Mouse (Mus musculus) forebrain, embryonic 15.5 days (tissue): Measurements from ENCODE around the gene Kif5a. TPM values are rescaled to one million over a fixed set of nuclear protein-coding genes. Genes with fewer than 3 reads are reported as not detected.

ENCODE experiments used
- ATAC-seq: fragments of 200-750 bp; cut with Nextera tagmentation; replicated peaks from 2 replicates; pipeline ENCODE4 v1.8.0; 2017; ENCODE audit warnings: mild to moderate bottlenecking, moderate TSS enrichment, moderate library complexity
- H3K27ac ChIP-seq: fragments of 300-500 bp; sonication (generic); replicated peaks from 2 replicates; pipeline ENCODE4 v1.5.1; 2015; ENCODE audit warnings: mild to moderate bottlenecking, inconsistent platforms
- H3K27me3 ChIP-seq: fragments of 300-500 bp; sonication (generic); 2 replicates; pipeline ENCODE4 v1.6.1; 2015; ENCODE audit warnings: inconsistent platforms
- H3K36me3 ChIP-seq: fragments of 300-500 bp; sonication (generic); 2 replicates; pipeline ENCODE4 v1.6.1; 2015; ENCODE audit warnings: mild to moderate bottlenecking, inconsistent platforms
- H3K4me1 ChIP-seq: fragments of 300-500 bp; sonication (generic); 2 replicates; pipeline ENCODE4 v1.6.1; 2015; ENCODE audit warnings: inconsistent platforms
- H3K4me2 ChIP-seq: fragments of 300-500 bp; sonication (generic); replicated peaks from 2 replicates; pipeline ENCODE4 v1.6.1; 2015; ENCODE audit warnings: mild to moderate bottlenecking, inconsistent platforms
- H3K4me3 ChIP-seq: fragments of 300-500 bp; sonication (generic); 2 replicates; pipeline ENCODE4 v1.5.1; 2015; ENCODE audit warnings: mild to moderate bottlenecking, inconsistent platforms
- H3K9ac ChIP-seq: fragments of 300-500 bp; sonication (generic); replicated peaks from 2 replicates; pipeline ENCODE4 v1.6.1; 2015; ENCODE audit warnings: mild to moderate bottlenecking, inconsistent platforms
- H3K9me3 ChIP-seq: fragments of 300-500 bp; sonication (generic); 2 replicates; pipeline ENCODE4 v1.6.1; 2016; ENCODE audit warnings: inconsistent platforms
- WGBS: fragments of 180-500 bp; shearing (Covaris S2); methylation state at CpG from one replicate; pipeline ENCODE4 v1.1.7; 2015; ENCODE audit warnings: mixed read lengths; 5-methylcytosine and 5-hydroxymethylcytosine counted together
- polyA plus RNA-seq: library from polyadenylated mRNA; unstranded; fragments of >200 nt; fragmentation: Nextera tagmentation; extraction: Ambion mirVana; gene quantifications from 2 replicates; pipeline ENCODE4 v1.2.1, GENCODE M21; 2015

Gene Kif5a
- polyA plus RNA-seq, 1 experiment from 2014 or later: 80.6 TPM

DNA sequence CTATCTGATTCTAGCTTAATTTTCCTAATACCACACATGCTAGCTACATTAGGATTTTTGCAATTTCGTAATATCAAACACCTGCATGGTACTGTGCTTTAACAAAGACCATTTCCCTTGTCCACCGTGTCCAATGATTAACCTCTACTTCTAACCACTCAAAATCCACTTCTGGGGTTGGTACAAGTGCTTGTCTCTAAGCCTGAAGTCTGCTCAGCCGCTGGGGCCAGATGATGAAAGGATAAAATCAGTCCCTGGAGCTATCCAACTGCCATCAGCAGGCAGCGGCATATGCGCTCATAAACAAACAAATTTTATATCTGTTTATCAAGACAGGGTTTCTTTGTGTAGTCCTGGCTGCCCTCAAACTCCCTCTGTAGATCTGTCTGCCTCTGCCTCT lies 58.6 kb downstream of the Kif5a start:
- H3K4me3 ChIP-seq: no peak overlapping the region
- WGBS: 91% methylated on average over 5 of the region's 5 CpGs
- no peaks in the 10 kb centered on the region for H3K27me3 ChIP-seq
- no peak overlapping the region for H3K4me2 ChIP-seq
- peaks cover 2% of the 10 kb centered on the region; the same call in 1 of the 2 replicates for H3K4me1 ChIP-seq
- ATAC-seq: no peak
- H3K27ac ChIP-seq: no peak overlapping the region
- H3K9me3 ChIP-seq: no peaks in the 10 kb centered on the region
- H3K36me3 ChIP-seq: peaks cover 55% of the 10 kb centered on the region
- no peak overlapping the region for H3K9ac ChIP-seq

DNA sequence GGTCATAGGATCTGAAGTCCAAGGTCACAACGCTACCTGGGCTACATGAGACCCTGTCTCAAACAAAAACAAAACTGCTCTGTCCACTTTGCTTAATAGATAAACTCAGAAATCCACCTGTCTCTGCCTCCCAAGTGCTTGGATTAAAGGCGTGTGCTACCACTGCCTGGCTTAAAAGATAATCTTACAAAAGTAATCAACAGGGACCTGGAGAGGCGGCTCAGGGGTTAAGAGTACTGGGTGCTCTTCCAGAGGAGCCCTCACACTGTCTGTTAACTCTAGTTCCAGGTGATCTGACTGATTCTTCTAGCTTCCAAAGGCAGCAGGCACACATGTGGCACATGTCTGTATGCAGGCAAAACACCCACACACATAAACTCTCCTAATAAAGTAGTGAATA lies 60.0 kb downstream of the Kif5a start:
- no peaks in the 10 kb centered on the region for H3K27me3 ChIP-seq
- no peak overlapping the region for H3K27ac ChIP-seq
- no peaks in the 10 kb centered on the region for H3K4me1 ChIP-seq
- WGBS: 95% methylated on average over 3 of the region's 3 CpGs
- H3K4me3 ChIP-seq: no peak overlapping the region
- H3K9me3 ChIP-seq: no peaks in the 10 kb centered on the region
- ATAC-seq: no peak
- no peak overlapping the region for H3K4me2 ChIP-seq
- no peak overlapping the region for H3K9ac ChIP-seq
- peaks cover 64% of the 10 kb centered on the region for H3K36me3 ChIP-seq

DNA sequence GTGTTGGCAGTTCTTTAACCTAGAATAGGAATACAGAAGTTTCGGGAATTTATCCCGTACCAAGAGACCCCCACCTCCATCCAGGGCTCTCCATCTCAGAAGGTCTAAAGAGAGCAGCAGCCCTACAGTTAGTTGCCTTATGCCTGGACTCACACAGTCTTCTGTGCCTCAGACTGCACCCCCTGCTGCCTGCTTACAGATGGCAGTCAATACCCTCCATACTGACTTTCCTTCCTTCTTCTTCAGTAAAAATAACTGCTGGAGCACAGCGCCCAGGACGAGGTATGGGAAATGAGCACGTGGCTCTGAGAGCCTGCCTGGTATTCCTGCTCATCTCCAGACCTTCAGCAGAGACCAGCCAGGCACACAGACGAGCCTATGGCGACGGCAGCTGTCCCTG lies 62.9 kb downstream of the Kif5a start:
- ATAC-seq: no peak
- H3K4me1 ChIP-seq: peaks cover 10% of the 10 kb centered on the region
- peaks cover 47% of the 10 kb centered on the region for H3K36me3 ChIP-seq

DNA sequence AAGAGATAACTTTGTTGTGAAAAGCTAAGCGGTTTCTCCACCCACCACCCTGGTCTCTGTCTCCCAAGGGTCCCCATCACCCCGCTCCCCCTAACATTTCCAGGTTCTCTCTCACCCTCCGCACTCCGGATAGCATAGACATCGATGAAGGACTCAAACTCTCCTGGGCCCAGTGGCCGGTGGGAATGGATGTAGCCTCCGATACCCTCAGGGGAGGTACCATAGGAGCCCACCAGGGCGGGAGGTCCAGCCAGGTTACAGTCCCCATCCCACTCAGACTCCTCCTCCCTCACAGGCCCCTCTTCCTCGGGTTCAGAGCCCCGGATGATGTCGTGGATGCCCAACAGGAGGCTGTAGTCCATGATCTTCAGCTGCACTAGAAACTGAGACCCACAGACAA lies 63.7 kb downstream of the Kif5a start:
- H3K9ac ChIP-seq: no peak overlapping the region
- H3K4me1 ChIP-seq: peaks cover 17% of the 10 kb centered on the region
- peaks cover 39% of the 10 kb centered on the region for H3K36me3 ChIP-seq
- H3K4me3 ChIP-seq: no peak overlapping the region
- no peaks in the 10 kb centered on the region for H3K27me3 ChIP-seq
- H3K4me2 ChIP-seq: no peak overlapping the region
- no peak overlapping the region for H3K27ac ChIP-seq
- 88% methylated on average over 11 of the region's 11 CpGs for WGBS
- ATAC-seq: no peak
- no peaks in the 10 kb centered on the region for H3K9me3 ChIP-seq

More for the DNA sequence above, 62.9 kb downstream of the Kif5a start:
- Histone ChIP-seq H3K27me3 (no peaks in the 10 kb centered on the region), H3K4me2 (no peak overlapping the region), H3K9ac (no peak overlapping the region), H3K27ac (no peak overlapping the region), H3K9me3 (no peaks in the 10 kb centered on the region), H3K4me3 (no peak overlapping the region)
- 91% methylated on average over 8 of the region's 8 CpGs for WGBS

DNA sequence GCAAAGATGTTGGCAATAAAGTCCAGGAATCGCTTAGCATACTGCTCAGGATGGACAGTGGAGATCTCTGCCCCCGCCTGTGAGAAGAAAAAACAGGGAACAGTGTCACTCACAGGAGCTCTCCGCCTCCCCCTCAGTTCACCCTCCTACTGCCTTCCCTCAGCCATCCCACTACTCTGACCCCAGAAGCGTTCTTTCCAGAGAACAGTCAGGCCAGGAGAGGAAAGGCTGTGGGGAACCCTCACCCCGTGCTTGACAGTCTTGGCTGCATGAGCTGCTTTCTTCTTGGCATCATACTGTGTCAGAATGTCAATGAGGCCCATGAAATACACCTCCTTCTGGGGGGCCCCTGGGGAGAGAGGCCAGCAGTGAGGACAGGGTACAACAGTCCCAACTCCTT lies 64.1 kb downstream of the Kif5a start:
- H3K4me3 ChIP-seq: no peak overlapping the region
- ATAC-seq: no peak
- peaks cover 38% of the 10 kb centered on the region for H3K36me3 ChIP-seq
- no peak overlapping the region for H3K9ac ChIP-seq
- H3K4me1 ChIP-seq: peaks cover 21% of the 10 kb centered on the region
- H3K27ac ChIP-seq: no peak overlapping the region
- no peaks in the 10 kb centered on the region for H3K27me3 ChIP-seq
- no peaks in the 10 kb centered on the region for H3K9me3 ChIP-seq
- H3K4me2 ChIP-seq: no peak overlapping the region
- 66% methylated on average over 5 of the region's 5 CpGs for WGBS

DNA sequence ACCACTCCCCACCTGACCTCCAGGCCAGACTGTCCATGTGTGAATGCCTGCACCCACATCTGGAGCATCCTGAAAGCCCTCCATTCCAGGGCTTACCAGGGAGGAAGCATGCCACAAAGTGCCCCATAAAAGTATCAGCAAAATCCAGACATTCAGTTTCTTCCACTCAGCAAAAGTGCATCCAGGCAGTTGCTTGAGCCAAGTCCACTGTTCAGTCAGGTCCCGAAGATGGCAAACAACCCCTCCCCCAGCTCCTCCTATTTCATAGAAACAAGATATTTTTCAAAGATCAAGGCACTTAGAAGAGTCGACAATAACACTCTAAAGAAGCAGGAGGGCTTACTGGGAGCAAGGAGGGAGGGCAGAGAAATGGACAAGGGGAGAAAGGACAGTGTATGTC lies 64.7 kb downstream of the Kif5a start:
- Histone ChIP-seq H3K27me3 (no peaks in the 10 kb centered on the region), H3K4me2 (no peak overlapping the region), H3K36me3 (peaks cover 37% of the 10 kb centered on the region), H3K4me1 (peaks cover 21% of the 10 kb centered on the region), H3K4me3 (no peak overlapping the region), H3K9me3 (no peaks in the 10 kb centered on the region), H3K27ac (no peak overlapping the region), H3K9ac (no peak overlapping the region)
- ATAC-seq: no peak
- 70% methylated on average over 2 of the region's 2 CpGs for WGBS

DNA sequence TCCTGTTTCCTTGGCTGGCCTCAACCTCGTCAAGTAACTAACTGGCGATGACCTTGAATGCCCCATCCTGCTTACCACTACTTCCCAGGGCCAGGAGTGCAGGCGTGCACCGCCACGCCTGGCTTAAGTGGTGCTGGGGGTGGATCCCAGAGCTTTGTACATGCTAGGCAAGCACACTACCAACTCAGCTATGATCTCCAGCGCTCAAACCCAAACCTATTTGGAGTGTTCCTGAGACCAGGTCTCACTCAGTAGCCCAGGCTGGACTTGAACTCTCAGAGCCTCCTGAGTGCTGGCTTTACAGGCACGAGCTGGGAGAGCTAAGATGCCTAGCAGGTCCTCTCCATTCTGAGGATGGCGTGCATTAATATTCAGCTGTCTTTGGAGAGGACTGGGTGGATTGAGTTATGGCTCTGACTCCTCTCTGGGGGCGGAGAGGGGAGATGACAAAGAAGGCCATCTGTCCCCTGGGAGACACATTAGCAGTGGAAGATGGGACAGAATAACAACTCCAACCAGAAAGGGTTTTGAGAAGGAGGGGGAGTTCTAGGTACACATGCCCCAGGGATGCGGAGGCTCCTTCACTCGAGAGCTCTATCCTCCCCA lies 65.5 kb downstream of the Kif5a start:
- Histone ChIP-seq H3K36me3 (peaks cover 37% of the 10 kb centered on the region), H3K9ac (no peak overlapping the region), H3K4me1 (peaks cover 21% of the 10 kb centered on the region), H3K27me3 (no peaks in the 10 kb centered on the region), H3K27ac (no peak overlapping the region), H3K4me2 (no peak overlapping the region), H3K4me3 (no peak overlapping the region), H3K9me3 (no peaks in the 10 kb centered on the region)
- no peak for ATAC-seq
- WGBS: 85% methylated on average over 11 of the region's 11 CpGs

DNA sequence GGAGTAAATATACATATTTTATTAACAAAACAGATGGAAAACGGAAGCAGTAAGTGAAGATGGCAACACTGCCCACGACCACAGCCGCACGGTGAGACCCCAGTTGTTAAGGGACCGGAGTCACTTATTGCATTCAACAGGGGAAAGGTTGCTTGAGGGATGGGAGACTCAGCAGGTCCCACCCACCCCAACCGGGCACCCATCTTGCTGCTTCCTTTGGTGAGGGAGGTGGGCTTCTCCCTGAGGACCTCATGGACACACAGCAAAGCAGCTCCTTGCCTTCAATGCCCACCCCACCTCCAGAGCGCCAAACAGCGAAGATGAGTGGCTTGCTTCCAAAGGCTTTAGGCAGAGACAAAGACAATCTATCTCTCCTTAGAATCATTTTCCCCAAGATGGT lies 66.0 kb downstream of the Kif5a start:
- Histone ChIP-seq H3K4me3 (no peak overlapping the region), H3K36me3 (peaks cover 36% of the 10 kb centered on the region), H3K27me3 (no peaks in the 10 kb centered on the region), H3K4me2 (no peak overlapping the region), H3K9me3 (no peaks in the 10 kb centered on the region), H3K4me1 (peaks cover 21% of the 10 kb centered on the region), H3K27ac (no peak overlapping the region), H3K9ac (no peak overlapping the region)
- ATAC-seq: no peak
- WGBS: 90% methylated on average over 8 of the region's 8 CpGs

DNA sequence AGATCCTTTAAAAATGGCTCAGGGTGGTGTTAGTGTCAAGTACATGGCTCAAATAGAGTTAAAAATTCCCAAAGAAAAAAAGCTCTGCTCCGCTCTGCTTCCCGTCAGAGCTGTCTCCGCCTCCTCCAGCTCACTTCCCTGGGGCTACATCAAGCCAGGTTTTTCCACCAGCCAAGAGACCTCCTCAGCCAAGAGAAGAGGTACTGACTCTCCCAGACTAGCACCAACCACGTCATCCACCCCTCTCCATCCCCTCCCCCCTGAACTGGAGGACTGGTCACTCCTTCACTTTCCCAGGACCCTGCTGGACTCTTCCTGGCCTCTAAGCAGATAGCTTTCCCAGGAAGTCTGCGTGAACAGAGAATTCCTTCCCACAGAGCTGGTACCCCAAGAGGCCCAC lies 66.8 kb downstream of the Kif5a start:
- no peaks in the 10 kb centered on the region for H3K9me3 ChIP-seq
- H3K4me1 ChIP-seq: peaks cover 21% of the 10 kb centered on the region
- H3K4me3 ChIP-seq: peak overlapping the region; percentile 98
- ATAC-seq: peak; percentile 54
- H3K36me3 ChIP-seq: peaks cover 37% of the 10 kb centered on the region
- no peaks in the 10 kb centered on the region for H3K27me3 ChIP-seq
- H3K9ac ChIP-seq: peak overlapping the region; percentile 99
- 3% methylated on average over 5 of the region's 5 CpGs for WGBS
- peak overlapping the region; percentile 90 for H3K27ac ChIP-seq
- H3K4me2 ChIP-seq: peak overlapping the region; percentile 91

DNA sequence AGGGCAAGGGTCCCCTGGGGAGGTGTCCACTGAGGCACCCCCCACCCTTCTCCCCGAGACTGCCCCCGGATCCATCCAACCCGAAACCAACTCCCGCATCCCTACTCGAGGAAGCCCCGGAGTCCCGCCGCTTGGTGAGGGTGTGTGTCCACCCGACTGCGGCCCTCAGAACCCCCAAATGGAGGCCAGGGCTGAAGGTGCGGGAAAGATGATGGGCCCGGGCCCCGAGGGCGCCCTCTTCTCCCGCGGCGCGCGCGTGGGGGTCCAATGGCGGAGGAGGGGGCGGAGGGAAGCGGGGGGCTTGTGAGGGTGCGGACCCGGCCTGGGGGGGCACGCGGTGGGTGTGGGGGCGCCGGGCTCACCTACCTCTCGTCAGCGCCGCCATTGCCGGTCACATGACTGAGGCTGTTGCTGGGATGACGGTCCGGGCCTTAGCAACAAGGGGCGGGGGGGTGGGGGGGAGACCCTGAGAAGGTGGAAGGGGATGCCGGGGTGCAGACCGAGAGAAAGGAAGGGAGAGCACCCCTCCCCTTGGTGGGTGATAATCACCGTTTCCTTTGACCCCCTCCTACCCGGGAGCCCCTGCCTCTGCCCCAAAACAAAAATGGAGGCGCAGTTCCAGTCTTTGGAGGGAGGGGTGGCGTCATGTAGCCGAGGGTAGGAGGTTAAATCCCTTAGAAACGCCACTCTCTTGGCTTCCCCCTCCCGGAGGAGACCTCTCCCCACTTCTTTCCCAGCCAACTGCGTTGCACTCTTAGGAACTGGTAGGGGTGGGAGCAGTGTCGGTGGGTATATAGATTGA lies 67.6 kb downstream of the Kif5a start, which contains the start of gene Dtx3:
Dtx3 (minus strand) TSS at position 401 of the 802 bp plus-strand sequence.
- H3K36me3 ChIP-seq: peaks cover 41% of the 10 kb centered on the region
- peaks cover 24% of the 10 kb centered on the region for H3K4me1 ChIP-seq
- peak within 1 kb of the TSS; percentile 99 for H3K9ac ChIP-seq
- no peaks in the 10 kb centered on the region for H3K9me3 ChIP-seq
- H3K4me2 ChIP-seq: peak within 1 kb of the TSS; percentile 91
- H3K27ac ChIP-seq: peak within 1 kb of the TSS; percentile 90
- peak within 1 kb of the TSS; percentile 98 for H3K4me3 ChIP-seq
- under 1% methylated on average over 25 of the region's 47 CpGs for WGBS
- H3K27me3 ChIP-seq: no peaks in the 10 kb centered on the region
- peak; percentile 56 for ATAC-seq

DNA sequence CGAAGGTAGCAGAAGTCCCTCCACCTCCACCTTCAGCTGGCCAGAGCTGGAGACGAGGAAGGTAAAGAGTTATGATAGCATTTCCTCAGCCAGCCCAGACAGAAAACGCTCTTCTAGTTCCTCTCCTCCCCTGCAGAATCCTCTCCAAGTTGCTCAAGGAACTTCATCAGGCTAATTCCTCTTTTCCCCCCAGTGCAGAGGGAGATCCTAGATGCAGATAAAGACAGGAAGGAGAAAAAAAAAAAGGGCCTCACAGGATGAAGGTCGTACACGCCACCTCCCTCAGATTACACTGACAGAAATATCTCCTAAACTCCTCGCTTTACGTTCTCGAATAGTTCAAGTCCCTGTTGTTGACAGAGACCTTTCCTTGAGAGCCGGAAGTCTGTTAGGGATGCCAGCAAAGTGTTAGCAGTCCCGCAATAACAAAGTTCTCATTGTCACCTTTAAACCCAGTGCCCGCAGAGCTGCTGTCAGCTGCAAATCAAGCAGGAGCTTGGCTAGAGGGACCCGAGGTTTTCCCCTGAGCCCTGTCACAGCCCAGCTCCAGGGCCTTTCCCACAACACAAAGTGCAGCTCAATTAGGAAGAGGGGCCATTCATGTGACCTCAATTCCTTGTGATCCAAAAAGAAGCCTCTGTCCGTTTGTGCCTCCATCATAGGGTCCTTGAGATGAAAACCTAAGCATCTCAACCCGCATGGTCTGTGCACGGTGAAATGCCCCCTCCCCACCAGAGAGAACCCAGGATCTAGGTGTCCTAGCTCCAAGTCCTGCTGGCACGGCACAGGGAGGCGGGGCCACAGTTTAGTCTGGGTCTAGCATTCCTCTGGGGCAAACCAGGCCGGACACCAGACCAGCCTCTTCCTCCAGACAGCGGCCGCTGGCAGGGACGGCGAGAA lies 68.5 kb downstream of the Kif5a start:
- Histone ChIP-seq H3K27me3 (no peaks in the 10 kb centered on the region), H3K4me1 (peaks cover 32% of the 10 kb centered on the region), H3K4me2 (peak overlapping the region; percentile 91), H3K4me3 (peak overlapping the region; percentile 98), H3K27ac (peak overlapping the region; percentile 90), H3K9ac (peak overlapping the region; percentile 99), H3K9me3 (no peaks in the 10 kb centered on the region), H3K36me3 (peaks cover 37% of the 10 kb centered on the region)
- 20% methylated on average over 22 of the region's 22 CpGs for WGBS
- ATAC-seq: peak; percentile 39

DNA sequence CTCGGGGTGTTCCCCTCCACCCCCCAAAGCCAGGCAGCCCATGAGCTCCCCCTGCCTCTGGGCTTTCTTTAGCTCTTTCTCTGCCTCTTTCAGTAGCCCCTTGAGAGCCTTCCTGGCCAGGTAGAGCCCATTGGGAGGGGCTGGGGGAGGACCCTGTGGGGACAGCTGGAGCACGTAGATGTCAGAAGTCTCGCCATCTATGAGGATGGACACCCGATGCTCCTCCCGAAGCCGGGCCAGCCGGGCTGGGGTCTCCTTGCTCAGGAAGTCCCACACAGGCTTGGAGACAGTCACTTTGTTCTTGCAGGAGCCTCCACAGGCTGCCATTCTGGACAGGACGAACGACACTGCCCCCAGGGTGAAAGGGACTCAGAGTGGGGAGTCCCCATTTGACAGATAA lies 70.1 kb downstream of the Kif5a start:
- no peak for ATAC-seq
- Histone ChIP-seq H3K27me3 (no peaks in the 10 kb centered on the region), H3K36me3 (peaks cover 21% of the 10 kb centered on the region), H3K4me2 (no peak overlapping the region), H3K9me3 (no peaks in the 10 kb centered on the region), H3K9ac (no peak overlapping the region), H3K4me1 (peaks cover 45% of the 10 kb centered on the region), H3K27ac (no peak overlapping the region), H3K4me3 (no peak overlapping the region)
- WGBS: 89% methylated on average over 9 of the region's 9 CpGs
